Mouse (Mus musculus) limb, embryonic 14.5 days (tissue): Measurements from ENCODE around the gene 5730455P16Rik. TPM values are rescaled to one million over a fixed set of nuclear protein-coding genes. Genes with fewer than 3 reads are reported as not detected.

ENCODE experiments used
- ATAC-seq: fragments of 200-750 bp; cut with Nextera tagmentation; 2 replicates; pipeline ENCODE4 v1.8.0; 2017; ENCODE audit warnings: low read depth, moderate number of reproducible peaks, moderate TSS enrichment; ENCODE audit not compliant: low FRiP score
- DNase-seq: peaks from one replicate; pipeline ENCODE4 v3.0.0-alpha.2; 2015; ENCODE audit warnings: low spot score
- H3K27ac ChIP-seq: fragments of 300-500 bp; sonication (generic); replicated peaks from 2 replicates; pipeline ENCODE4 v1.5.1; 2014; ENCODE audit warnings: low read depth, mild to moderate bottlenecking, low read length, moderate library complexity, mixed read lengths
- H3K27me3 ChIP-seq: fragments of 300-500 bp; sonication (generic); 2 replicates; pipeline ENCODE4 v1.6.1; 2014; ENCODE audit warnings: low read length, mixed read lengths; ENCODE audit not compliant: control insufficient read depth, insufficient read depth
- H3K36me3 ChIP-seq: fragments of 300-500 bp; sonication (generic); 2 replicates; pipeline ENCODE4 v1.6.1; 2014; ENCODE audit warnings: mild to moderate bottlenecking, low read length, moderate library complexity, mixed read lengths; ENCODE audit not compliant: control insufficient read depth, insufficient read depth
- H3K4me1 ChIP-seq: fragments of 300-500 bp; sonication (generic); 2 replicates; pipeline ENCODE4 v1.6.1; 2014; ENCODE audit warnings: antibody characterized with exemption, low read length, mixed read lengths; ENCODE audit not compliant: control insufficient read depth, insufficient read depth
- H3K4me2 ChIP-seq: fragments of 300-500 bp; sonication (generic); replicated peaks from 2 replicates; pipeline ENCODE4 v1.6.1; 2014; ENCODE audit warnings: low read depth, mild to moderate bottlenecking, low read length, moderate library complexity; ENCODE audit not compliant: severe bottlenecking
- H3K4me3 ChIP-seq: fragments of 300-500 bp; sonication (generic); replicated peaks from 2 replicates; pipeline ENCODE4 v1.5.1; 2014; ENCODE audit warnings: low read length
- H3K9ac ChIP-seq: fragments of 300-500 bp; sonication (generic); 2 replicates; pipeline ENCODE4 v1.6.1; 2014; ENCODE audit warnings: mild to moderate bottlenecking, low read depth, low read length, moderate library complexity; ENCODE audit not compliant: severe bottlenecking
- H3K9me3 ChIP-seq: fragments of 300-500 bp; sonication (generic); 2 replicates; pipeline ENCODE4 v1.6.1; 2016; ENCODE audit warnings: low read length; ENCODE audit not compliant: control insufficient read depth
- POLR2A ChIP-seq: fragments of 200-500 bp; IDR thresholded peaks from 2 replicates; pipeline ENCODE4 v1.8.0; 2012; ENCODE audit warnings: inconsistent platforms, mild to moderate bottlenecking, moderate library complexity, borderline replicate concordance; ENCODE audit not compliant: insufficient read depth, insufficient read length; ENCODE audit errors: extremely low read depth
- WGBS: fragments of 180-500 bp; shearing (Covaris S2); extraction: QIAGEN DNeasy Blood & Tissue Kit; methylation state at CpG from one replicate; pipeline ENCODE4 v1.1.7; 2014; 5-methylcytosine and 5-hydroxymethylcytosine counted together
- polyA plus RNA-seq, 2 experiments: library from polyadenylated mRNA; depleted of rRNA in 1 of 2; stranded (reverse) in 1 of 2; unstranded in 1 of 2; fragments of >200 nt; fragmentation: Nextera tagmentation in 1 of 2; extraction: Ambion mirVana in 1 of 2; gene quantifications; 2 replicates each; pipeline versions ENCODE4 v1.2.1 to v1.2.3; 2012 to 2014

5730455P16Rik gene
- polyA plus RNA-seq, 2 experiments, result 12.7 to 21.7 TPM

DNA sequence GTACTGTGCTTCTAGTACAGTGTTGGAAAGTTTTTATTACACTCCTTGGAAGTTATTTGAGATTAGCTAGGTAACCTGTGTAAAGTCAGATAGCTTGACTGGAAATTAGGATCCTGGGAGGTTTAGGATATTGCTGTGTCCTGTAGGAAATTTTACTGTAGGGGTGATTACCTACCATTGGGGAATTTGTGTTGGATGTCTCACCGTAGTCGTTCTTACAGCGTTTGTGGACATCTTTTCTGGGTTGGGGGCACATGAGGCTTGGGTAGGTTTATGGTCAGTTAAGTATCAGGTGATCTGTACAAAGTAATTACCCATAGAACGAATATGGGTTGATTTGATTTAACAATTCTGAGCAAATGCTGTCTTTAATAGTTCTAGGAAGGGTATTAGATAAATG, 18.8 kb upstream of the 5730455P16Rik start:
- peaks cover 82% of the 10 kb centered on the region for H3K36me3 ChIP-seq
- no peak for TF ChIP-seq POLR2A
- DNase-seq (no peak), ATAC-seq (no peak)
- H3K9me3 ChIP-seq, result no peaks in the 10 kb centered on the region
- WGBS, result 89% methylated on average over 4 of the region's 4 CpGs
- H3K4me3 ChIP-seq, result no peak overlapping the region
- no peaks in the 10 kb centered on the region for H3K27me3 ChIP-seq
- no peak overlapping the region for H3K27ac ChIP-seq
- no peak overlapping the region for H3K4me2 ChIP-seq
- no peaks in the 10 kb centered on the region for H3K4me1 ChIP-seq
- no peak overlapping the region for H3K9ac ChIP-seq

DNA sequence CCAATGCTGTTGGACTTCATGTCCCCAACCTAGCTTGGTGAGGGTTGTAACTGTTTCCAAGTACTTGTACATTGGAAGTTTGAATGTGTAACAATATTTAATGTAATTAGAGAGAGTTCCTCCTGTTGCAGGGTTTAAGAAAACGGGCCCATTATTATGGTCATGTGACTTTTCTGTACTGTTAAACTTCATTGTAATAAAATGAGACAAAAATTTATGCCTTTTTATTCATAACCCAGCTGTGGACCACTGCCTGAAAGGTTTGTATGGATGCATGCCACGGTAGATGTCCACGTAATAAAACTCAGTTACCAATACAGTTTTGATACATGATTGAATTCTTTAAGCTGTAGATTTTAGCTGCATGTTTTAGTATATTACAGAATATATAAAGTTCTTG, 18.1 kb upstream of the 5730455P16Rik start:
- Histone ChIP-seq H3K4me1 (no peaks in the 10 kb centered on the region), H3K9me3 (no peaks in the 10 kb centered on the region), H3K4me3 (no peak overlapping the region), H3K27ac (no peak overlapping the region), H3K4me2 (no peak overlapping the region), H3K9ac (no peak overlapping the region), H3K36me3 (peaks cover 83% of the 10 kb centered on the region), H3K27me3 (no peaks in the 10 kb centered on the region)
- WGBS, result 88% methylated on average over 3 of the region's 3 CpGs
- ATAC-seq, result no peak
- no peak for DNase-seq
- no peak for TF ChIP-seq POLR2A

DNA sequence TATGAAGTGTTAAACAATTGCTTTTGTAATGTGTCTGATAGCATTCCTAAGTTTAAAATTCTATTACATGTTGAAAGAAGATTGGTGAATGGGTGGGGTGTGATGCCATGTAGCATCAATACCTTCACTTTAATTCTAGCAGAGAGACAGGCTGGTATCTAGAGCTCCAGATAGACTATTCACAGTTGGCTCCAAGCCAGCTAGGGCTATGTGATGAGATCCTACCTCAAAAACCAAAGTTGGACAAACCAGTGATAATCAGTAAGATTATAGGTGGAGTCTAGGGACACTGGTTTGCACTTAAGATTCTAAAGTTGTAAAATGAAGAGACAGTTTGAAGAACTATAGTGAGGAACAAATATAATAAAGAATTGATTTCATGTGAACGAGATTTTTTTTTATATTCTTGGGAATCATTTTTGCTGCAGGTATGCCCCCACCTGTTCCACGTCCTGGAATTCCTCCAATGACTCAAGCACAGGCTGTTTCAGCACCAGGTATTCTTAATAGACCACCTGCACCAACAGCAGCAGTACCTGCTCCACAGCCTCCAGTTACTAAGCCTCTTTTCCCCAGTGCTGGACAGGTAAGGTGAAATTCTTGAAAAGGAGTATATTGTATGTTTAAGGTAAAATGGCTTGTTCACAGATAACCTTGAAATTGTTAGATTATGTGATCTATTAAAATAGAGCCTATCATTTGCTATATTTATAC, 13.7 kb upstream of the 5730455P16Rik start:
- Histone ChIP-seq H3K4me3 (no peak overlapping the region), H3K9ac (no peak overlapping the region), H3K4me2 (no peak overlapping the region), H3K36me3 (peaks cover 81% of the 10 kb centered on the region), H3K4me1 (0 out of 2 replicates have a peak, but pooled peaks cover 3% of the 10 kb centered on the region), H3K27me3 (no peaks in the 10 kb centered on the region), H3K27ac (no peak overlapping the region), H3K9me3 (no peaks in the 10 kb centered on the region)
- no peak for TF ChIP-seq POLR2A
- ATAC-seq (no peak), DNase-seq (no peak)
- WGBS, result 90% methylated on average over 2 of the region's 2 CpGs

DNA sequence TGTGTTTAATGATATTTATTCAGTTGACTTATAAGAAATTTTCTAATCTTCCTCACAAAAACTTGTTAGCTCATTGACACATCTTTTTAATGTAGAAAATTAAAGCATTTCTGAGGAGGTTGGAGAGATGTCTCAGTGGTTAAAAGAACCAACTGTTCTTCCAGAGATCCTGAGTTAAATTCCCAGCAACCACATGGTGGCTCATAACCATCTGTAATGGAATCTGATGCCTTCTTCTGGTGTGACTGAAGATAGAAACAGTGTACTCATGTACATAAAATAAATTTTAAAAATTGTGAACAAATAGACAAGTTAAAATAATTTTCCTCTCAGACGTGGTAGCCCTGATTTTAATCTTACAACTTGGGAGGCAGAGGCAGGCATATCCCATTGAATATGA, 12.1 kb upstream of the 5730455P16Rik start:
- DNase-seq (no peak), ATAC-seq (no peak)
- peaks cover 18% of the 10 kb centered on the region for H3K4me1 ChIP-seq
- H3K27me3 ChIP-seq, result no peaks in the 10 kb centered on the region
- no peak overlapping the region for H3K4me2 ChIP-seq
- H3K27ac ChIP-seq, result no peak overlapping the region
- H3K9ac ChIP-seq, result no peak overlapping the region
- H3K4me3 ChIP-seq, result no peak overlapping the region
- no peaks in the 10 kb centered on the region for H3K9me3 ChIP-seq
- peaks cover 72% of the 10 kb centered on the region for H3K36me3 ChIP-seq
- 86% methylated on average over 1 of the region's 1 CpGs for WGBS
- no peak for TF ChIP-seq POLR2A

DNA sequence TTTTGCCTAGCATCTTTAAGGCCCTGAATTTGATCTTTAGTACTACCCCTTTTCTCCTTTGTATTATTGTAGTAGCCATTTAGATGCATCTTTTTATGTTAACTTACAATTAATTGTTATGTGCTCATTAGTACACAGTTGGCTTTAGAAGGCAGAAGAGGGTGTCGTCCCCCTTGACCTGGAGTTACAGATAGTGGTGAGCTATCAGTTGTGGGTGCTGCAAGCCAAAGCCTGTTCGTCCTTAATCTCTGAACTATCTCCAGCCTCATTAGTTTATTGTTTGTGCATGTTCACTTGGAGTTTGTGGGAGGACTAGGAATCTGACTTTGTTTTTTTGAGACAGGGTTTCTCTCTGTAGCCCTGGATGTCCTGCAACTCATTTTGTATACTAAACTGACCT, 9.0 kb upstream of the 5730455P16Rik start:
- Histone ChIP-seq H3K4me1 (peaks cover 18% of the 10 kb centered on the region), H3K27me3 (no peaks in the 10 kb centered on the region), H3K36me3 (peaks cover 51% of the 10 kb centered on the region), H3K4me2 (no peak overlapping the region), H3K4me3 (no peak overlapping the region), H3K9me3 (no peaks in the 10 kb centered on the region), H3K9ac (no peak overlapping the region), H3K27ac (no peak overlapping the region)
- 87% methylated on average over 2 of the region's 2 CpGs for WGBS
- ATAC-seq (no peak), DNase-seq (no peak)
- no peak for TF ChIP-seq POLR2A

DNA sequence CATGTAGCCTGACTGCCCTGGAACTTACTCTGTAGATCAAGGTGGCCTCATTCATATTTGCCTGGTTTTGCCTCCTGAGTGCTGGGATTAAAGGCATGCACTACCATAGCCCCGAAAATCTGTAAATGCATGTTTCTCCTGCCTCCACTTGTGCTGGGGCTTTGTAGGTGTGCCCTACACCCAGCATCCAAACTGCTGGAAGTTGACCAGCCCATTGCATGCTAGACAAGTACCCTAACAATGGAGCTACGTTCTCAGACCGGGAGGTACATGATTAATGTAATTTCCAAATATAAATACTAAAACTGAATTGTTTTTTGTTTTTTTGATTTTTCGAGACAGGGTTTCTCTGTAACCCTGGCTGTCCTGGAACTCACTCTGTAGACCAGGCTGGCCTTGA, 7.2 kb upstream of the 5730455P16Rik start:
- Histone ChIP-seq H3K4me3 (peak overlapping the region; percentile 73), H3K9ac (peak overlapping the region; percentile 96), H3K27ac (no peak overlapping the region), H3K4me1 (peaks cover 18% of the 10 kb centered on the region), H3K9me3 (no peaks in the 10 kb centered on the region), H3K27me3 (no peaks in the 10 kb centered on the region), H3K36me3 (peaks cover 39% of the 10 kb centered on the region), H3K4me2 (peak overlapping the region; percentile 58)
- TF ChIP-seq POLR2A, result no peak
- ATAC-seq (no peak), DNase-seq (no peak)
- 55% methylated on average over 4 of the region's 4 CpGs for WGBS
